Mouse (Mus musculus) ZHBTc4 (cell line): ENCODE measurements around the gene Atg9a.
A peak's percentile ranks its signal among the peaks of the same experiment; 100 is the strongest.

Experiments used
- DNase-seq: peaks from one replicate; pipeline ENCODE4 v3.0.0-alpha.2; 2011; ENCODE audit warnings: low read depth, low spot score

Atg9a gene

GRCm38 (mm10) chr1:75215785-75216184, 23.8 kb upstream of the Atg9a start:
- DNase-seq: no peak

DNA sequence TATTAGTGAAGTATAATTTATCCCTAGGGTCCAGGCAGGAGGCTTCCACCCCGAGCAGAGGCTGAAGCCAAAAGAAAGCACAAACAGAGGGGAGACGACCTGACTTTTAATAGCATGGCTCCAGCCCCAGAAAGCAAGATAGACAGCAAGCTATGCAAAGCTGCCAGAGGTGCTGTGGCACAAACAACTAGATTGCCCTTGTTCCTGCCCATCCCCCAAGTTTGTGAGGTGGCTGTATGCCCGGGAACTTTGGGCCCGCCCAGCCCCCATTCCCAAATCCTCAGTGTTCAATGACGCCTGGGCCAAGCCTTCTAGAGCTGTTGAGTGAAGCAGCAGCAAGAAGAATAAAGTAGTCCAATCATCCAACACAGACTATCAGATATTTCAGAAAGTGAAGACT, 22.9 kb upstream of the Atg9a start:
- no peak for DNase-seq

DNA sequence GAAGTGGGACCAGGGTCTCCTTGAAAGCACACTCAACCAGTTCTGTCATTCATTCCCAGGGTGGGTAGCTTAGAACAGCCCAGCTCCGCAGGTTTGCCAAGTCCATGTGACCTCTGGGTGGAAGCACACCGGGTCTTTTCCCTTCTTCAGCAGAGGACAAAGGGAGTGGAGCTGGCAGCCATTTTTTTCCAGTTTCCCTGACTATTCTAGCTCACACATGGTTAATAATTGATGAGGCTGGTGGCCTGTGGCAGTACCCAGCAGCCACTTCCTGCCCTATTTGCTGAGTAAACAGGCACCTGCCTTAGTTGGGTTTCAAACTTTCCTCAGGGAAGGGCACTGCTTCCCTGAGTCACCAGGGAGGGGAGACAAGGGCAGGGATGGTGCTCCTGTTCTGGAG, 22.4 kb upstream of the Atg9a start:
- peak; percentile 20 for DNase-seq

- DNase-seq: no peak
Observed at GRCm38 (mm10) chr1:75213096-75213495, 21.1 kb upstream of the Atg9a start.

- DNase-seq: peak; percentile 17
Observed at GRCm38 (mm10) chr1:75212542-75212941, 20.5 kb upstream of the Atg9a start.

DNA sequence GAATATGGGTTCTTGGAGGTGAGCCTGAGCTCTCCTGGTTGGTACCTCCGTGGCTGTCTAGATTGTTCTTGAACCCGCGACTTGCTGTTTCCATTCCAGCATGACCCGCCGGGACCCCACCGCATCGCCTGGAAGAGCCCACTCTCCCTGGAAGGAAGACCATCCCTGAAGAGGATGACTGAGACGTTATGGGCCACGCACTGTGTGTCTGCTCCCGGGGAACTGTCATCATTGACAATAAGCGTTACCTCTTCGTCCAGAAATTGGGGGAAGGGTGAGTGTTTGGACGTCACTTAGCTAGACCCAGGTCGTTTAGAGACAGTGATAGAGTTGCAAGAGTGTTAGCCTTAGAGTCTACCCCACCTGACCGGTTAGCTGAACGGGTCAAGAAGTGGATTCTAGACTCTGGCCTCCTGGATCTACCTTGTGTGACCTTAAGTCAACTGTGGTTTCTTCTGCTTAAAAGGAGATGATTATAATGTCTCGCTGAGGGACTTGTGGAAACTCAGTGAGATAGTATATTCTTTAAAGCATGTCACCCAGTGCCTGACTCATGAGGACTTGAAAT, 19.2 kb upstream of the Atg9a start:
- no peak for DNase-seq

GRCm38 (mm10) chr1:75210136-75211087, 18.4 kb upstream of the Atg9a start, which contains the start of the genes Glb1l and Stk16:
TSS of gene Glb1l (minus strand) at chr1:75210813.
TSS of gene Stk16 (plus strand) at chr1:75210838.
- DNase-seq: peak; percentile 95

GRCm38 (mm10) chr1:75208967-75209678, 17.1 kb upstream of the Atg9a start:
- DNase-seq: peak; percentile 71

DNA sequence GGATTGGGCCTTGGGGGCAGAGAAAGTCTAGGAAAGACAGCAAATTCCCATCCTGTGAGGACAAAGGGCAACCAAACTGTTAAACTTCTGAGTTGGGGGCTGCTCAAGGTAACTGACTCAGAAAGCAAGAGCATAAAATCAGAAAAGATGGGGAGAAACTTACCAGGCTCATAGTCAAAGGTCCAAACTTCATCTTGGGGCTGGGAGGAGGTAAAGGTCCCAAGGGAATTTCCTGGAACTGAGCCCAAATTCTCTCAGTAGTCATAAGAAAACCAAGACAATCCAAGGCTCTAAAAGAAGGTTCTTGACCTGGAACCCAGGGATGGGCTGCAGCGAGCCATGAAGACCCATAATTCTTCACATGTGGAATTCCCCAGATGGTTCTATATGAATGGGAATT, 9.2 kb upstream of the Atg9a start:
- DNase-seq: no peak

DNA sequence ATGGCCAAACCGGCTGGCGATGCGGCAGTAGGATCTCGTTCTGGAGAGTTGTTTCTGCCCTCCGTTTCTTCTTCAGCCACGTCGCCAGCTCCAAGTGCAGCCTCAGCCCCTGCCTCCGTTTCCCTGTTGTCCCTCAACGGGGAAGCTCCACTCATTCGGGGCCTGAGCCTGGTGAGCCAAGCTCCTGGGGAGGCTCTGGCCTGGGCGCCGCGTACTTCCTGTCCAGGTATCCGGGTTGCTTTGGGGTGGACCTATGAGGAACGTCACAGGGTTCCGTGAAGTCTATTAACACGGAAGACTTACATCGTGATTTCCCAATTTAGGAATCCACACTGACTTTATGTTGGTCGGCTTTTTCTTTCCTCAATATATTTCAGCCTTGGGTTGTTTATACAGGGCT, 456 bp upstream of the Atg9a start:
- no peak for DNase-seq

DNA sequence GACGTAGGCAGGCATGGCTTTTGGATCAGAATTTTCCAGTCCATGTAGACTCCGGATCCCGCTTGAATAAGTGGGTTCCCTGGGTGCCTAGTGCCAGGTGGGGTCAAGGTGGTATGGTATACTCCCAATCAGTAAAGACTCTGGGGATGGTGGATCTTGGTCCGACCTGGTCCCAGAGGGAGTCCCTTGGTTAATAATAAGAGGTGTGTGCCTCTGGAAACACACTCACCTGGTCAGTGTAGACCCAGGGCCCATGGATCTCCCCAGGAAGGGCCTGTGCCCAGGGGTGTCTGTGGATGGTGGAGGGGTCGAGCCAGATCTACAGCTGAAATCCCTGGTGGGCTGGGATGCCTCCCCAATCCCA, 756 bp downstream of the Atg9a start:
- no peak for DNase-seq

GRCm38 (mm10) chr1:75190577-75190976, 1.4 kb downstream of the Atg9a start:
- DNase-seq: no peak

GRCm38 (mm10) chr1:75187914-75188483, 4.0 kb downstream of the Atg9a start:
- DNase-seq: no peak

GRCm38 (mm10) chr1:75187126-75187525, 4.9 kb downstream of the Atg9a start:
- DNase-seq: no peak

DNA sequence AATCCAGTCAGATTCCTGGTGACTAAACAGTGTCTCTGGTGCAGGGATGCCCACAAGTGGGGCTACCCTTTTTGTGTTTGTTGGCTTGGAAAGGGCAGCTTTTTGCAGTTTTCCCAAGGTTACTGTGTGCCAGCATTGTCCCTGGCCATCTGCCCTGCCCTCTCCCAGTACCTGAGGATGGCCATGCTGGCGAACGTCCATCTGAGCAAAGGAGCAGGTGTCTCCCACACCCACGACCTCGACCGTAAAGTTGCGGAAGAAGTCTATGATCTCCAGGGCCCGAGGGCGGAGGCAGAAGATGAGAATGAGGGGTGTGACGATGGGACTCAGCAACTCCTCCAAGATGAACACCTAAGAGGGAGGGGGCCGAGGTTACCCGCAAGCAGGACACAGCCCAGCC, 6.5 kb downstream of the Atg9a start:
- DNase-seq: no peak

DNA sequence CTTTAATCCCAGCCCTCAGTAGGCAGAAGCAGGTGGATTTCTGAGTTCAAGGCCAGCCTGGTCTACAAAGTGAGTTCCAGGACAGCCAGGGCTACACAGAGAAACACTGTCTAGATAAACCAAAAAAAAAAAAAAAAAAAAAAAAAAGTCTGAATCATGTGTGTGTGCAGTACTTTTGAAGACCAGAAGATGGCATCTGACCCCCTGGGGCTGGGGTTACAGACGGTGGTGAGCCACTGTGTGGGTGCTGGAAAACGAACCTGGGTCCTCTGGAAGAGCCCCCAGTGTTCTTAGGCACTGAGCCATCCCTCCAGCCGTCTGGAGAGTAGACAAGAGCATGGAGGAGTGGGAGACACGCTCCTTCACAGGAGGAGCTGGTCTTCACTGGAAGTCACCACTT, 9.8 kb downstream of the Atg9a start:
- peak; percentile 41 for DNase-seq

DNA sequence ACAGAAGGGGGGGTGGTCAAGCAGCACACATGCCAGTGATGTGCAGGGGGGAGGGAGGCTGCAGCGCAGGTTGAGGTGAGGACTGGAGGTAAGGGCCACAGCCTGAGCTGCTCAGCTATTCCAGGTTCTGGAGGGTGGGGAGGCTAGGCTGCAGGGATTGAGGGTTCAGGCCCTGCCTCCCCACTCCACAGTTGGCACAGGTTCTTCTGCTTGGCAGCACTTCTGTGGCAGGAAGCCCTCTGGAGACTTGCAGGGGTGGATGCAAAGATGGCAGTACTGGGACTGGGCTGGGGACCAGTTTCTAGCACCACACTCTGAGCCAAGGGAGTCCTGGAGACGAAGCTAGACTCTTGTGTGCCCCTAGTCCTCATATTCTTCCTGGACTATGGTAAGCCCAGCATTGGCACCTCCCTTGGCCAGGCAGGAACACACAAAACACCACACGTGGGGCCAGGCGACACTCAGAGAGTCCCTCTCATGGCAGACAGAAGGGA, 10.6 kb downstream of the Atg9a start:
- no peak for DNase-seq

GRCm38 (mm10) chr1:75180741-75181140, 11.3 kb downstream of the Atg9a start:
- DNase-seq: peak; percentile 17

GRCm38 (mm10) chr1:75180105-75180590, 11.8 kb downstream of the Atg9a start, which contains the start of gene Abcb6:
TSS of gene Abcb6 (minus strand) at chr1:75180392.
- peak; percentile 96 for DNase-seq

GRCm38 (mm10) chr1:75179334-75180104, 12.5 kb downstream of the Atg9a start:
- peak; percentile 62 for DNase-seq
